Mouse (Mus musculus) lung, adult 2 months (tissue): ENCODE measurements around the gene Trappc12.

Experiments used
- CTCF ChIP-seq: fragments of 200-500 bp; IDR thresholded peaks from 2 replicates; pipeline ENCODE4 v1.5.1; 2011; ENCODE audit warnings: mild to moderate bottlenecking, low read length, control low read depth; ENCODE audit not compliant: insufficient read depth
- POLR2A ChIP-seq: fragments of 200-500 bp; IDR thresholded peaks from 2 replicates; pipeline ENCODE4 v1.6.1; 2011; ENCODE audit warnings: low read depth, mild to moderate bottlenecking, control low read depth, low read length, borderline replicate concordance; ENCODE audit errors: extremely low read depth

DNA sequence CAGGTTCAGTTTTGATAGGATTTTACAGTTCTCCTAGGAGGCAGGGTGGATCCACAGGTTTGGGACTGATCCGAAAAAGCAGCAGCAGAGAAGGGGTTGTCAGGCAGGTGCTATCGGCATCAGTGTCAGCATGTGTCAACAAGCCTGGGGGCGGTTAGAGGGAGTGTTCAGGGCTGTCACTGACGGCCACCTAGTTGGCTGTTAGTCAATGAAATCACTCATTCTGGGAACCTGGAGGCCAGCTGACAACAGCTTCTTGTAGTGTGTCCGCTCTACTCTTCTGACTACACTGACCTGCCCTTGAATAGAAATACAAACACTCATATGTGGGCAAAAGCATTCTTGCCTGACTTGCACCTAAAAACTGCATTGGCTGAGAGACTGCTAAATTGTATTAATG, 51.2 kb downstream of the Trappc12 start:
- TF ChIP-seq POLR2A: no peak
- TF ChIP-seq CTCF: no peak
